Mouse (Mus musculus) heart, postnatal 0 days (tissue): Measurements from ENCODE around the gene Cpm.

Experiments
- CTCF ChIP-seq: IDR thresholded peaks from 2 replicates; pipeline ENCODE4 v1.5.1; 2016; ENCODE audit warnings: antibody characterized with exemption, control low read depth, low read depth
- EP300 ChIP-seq: IDR thresholded peaks from 2 replicates; pipeline ENCODE4 v1.6.1; 2016; ENCODE audit warnings: antibody characterized with exemption, low read depth

GRCm38 (mm10) chr10:117654576-117655123 is 25.4 kb downstream of the Cpm start:
- TF ChIP-seq CTCF (no peak), EP300 (no peak)
